Mouse (Mus musculus) MEL (cell line): Measurements from ENCODE around the gene Coq10a. TPM values are rescaled to one million over a fixed set of nuclear protein-coding genes. Genes with fewer than 3 reads are reported as not detected.
A peak's percentile ranks its signal among the peaks of the same experiment; 100 is the strongest.

ENCODE experiments used
- DNase-seq: peaks from one replicate; pipeline ENCODE4 v3.0.0; 2011; ENCODE audit warnings: low read depth, low spot score
- H3K27ac ChIP-seq: 2 replicates; pipeline ENCODE4 v1.5.1; 2012; ENCODE audit warnings: low read depth, mild to moderate bottlenecking, control low read depth, low read length, moderate library complexity; ENCODE audit not compliant: control insufficient read depth
- H3K27me3 ChIP-seq, 2 experiments: fragments of 150-350 bp in 1 of 2; sonication (generic) in 1 of 2; 2 replicates each; pipeline ENCODE4 v1.6.1; 2012; ENCODE audit warnings: low read length in 2 of 2, mild to moderate bottlenecking in 2 of 2, improper control_type of control experiment in 1 of 2, moderate library complexity in 1 of 2; ENCODE audit not compliant: insufficient read depth in 2 of 2, control insufficient read depth in 1 of 2
- H3K36me3 ChIP-seq, 2 experiments: 2 replicates each; pipeline ENCODE4 v1.6.1; 2012 to 2014; ENCODE audit warnings: low read length in 2 of 2, improper control_type of control experiment in 1 of 2, inconsistent platforms in 1 of 2, mild to moderate bottlenecking in 1 of 2; ENCODE audit not compliant: insufficient read depth in 2 of 2, control insufficient read depth in 1 of 2
- H3K4me1 ChIP-seq, 2 experiments: fragments of 150-350 bp in 1 of 2; sonication (generic) in 1 of 2; 2 replicates each; pipeline ENCODE4 v1.6.1; 2012; ENCODE audit warnings: low read length in 2 of 2, improper control_type of control experiment in 1 of 2, mild to moderate bottlenecking in 1 of 2; ENCODE audit not compliant: insufficient read depth in 2 of 2, control insufficient read depth in 1 of 2
- H3K4me3 ChIP-seq, 2 experiments: fragments of 150-350 bp in 1 of 2; sonication (generic) in 1 of 2; 2 replicates each; pipeline ENCODE4 v1.5.1; 2012; ENCODE audit warnings: low read depth in 2 of 2, low read length in 2 of 2, mild to moderate bottlenecking in 2 of 2, moderate library complexity in 2 of 2, control low read depth in 1 of 2, improper control_type of control experiment in 1 of 2; ENCODE audit not compliant: control insufficient read depth in 1 of 2, insufficient read depth in 1 of 2
- H3K79me2 ChIP-seq: 2 replicates; pipeline ENCODE4 v1.6.1; 2012; ENCODE audit warnings: mild to moderate bottlenecking, low read length, moderate library complexity; ENCODE audit not compliant: control insufficient read depth, poor library complexity, insufficient read depth
- H3K9ac ChIP-seq: 2 replicates; pipeline ENCODE4 v1.6.1; 2012; ENCODE audit warnings: low read depth, mild to moderate bottlenecking, control low read depth, low read length, moderate library complexity; ENCODE audit not compliant: control insufficient read depth, poor library complexity, severe bottlenecking
- H3K9me3 ChIP-seq: fragments of 150-350 bp; sonication (generic); replicated peaks from 2 replicates; pipeline ENCODE4 v1.6.1; 2012; ENCODE audit warnings: mild to moderate bottlenecking, low read length, improper control_type of control experiment, moderate library complexity; ENCODE audit not compliant: insufficient read depth
- BHLHE40 ChIP-seq: IDR thresholded peaks from 2 replicates; pipeline ENCODE4 v1.6.1; 2012; ENCODE audit warnings: low read depth, mild to moderate bottlenecking, inconsistent platforms, low read length, improper control_type of control experiment, borderline replicate concordance
- CTCF ChIP-seq, 3 experiments: IDR thresholded peaks in 2 of 3; conservative IDR thresholded peaks in 1 of 3; 2 replicates each; pipeline ENCODE4 v1.5.1; 2011 to 2012; ENCODE audit warnings: low read length in 3 of 3, low read depth in 2 of 3, mild to moderate bottlenecking in 2 of 3, improper control_type of control experiment in 1 of 3, inconsistent platforms in 1 of 3, mixed read lengths in 1 of 3, moderate library complexity in 1 of 3; ENCODE audit not compliant: control insufficient read depth in 1 of 3, insufficient read depth in 1 of 3, poor library complexity in 1 of 3, severe bottlenecking in 1 of 3
- EP300 ChIP-seq, 2 experiments: IDR thresholded peaks; 2 replicates each; pipeline ENCODE4 v1.6.1; 2011; ENCODE audit warnings: improper control_type of control experiment in 2 of 2, low read length in 2 of 2, low read depth in 1 of 2, mild to moderate bottlenecking in 1 of 2
- HCFC1 ChIP-seq: IDR thresholded peaks from 2 replicates; pipeline ENCODE4 v1.6.1; 2012; ENCODE audit warnings: low read depth, mild to moderate bottlenecking, inconsistent platforms, low read length, improper control_type of control experiment, moderate library complexity
- JUND ChIP-seq: IDR thresholded peaks from 2 replicates; pipeline ENCODE4 v1.6.1; 2011; ENCODE audit warnings: low read depth, mild to moderate bottlenecking, improper control_type of control experiment, low read length
- MAFK ChIP-seq: IDR thresholded peaks from 2 replicates; pipeline ENCODE4 v1.6.1; 2011; ENCODE audit warnings: low read depth, mild to moderate bottlenecking, low read length, improper control_type of control experiment, borderline replicate concordance
- MAX ChIP-seq: IDR thresholded peaks from 2 replicates; pipeline ENCODE4 v1.6.1; 2011; ENCODE audit warnings: low read length, improper control_type of control experiment
- MAZ ChIP-seq: IDR thresholded peaks from 2 replicates; pipeline ENCODE4 v1.6.1; 2012; ENCODE audit warnings: low read depth, mild to moderate bottlenecking, inconsistent platforms, low read length, improper control_type of control experiment
- MEF2A ChIP-seq: IDR thresholded peaks from 2 replicates; pipeline ENCODE4 v1.6.1; 2014; ENCODE audit warnings: low read depth, mild to moderate bottlenecking, inconsistent platforms, low read length, improper control_type of control experiment; ENCODE audit not compliant: poor library complexity, insufficient replicate concordance, severe bottlenecking; ENCODE audit errors: extremely low read depth
- MXI1 ChIP-seq: IDR thresholded peaks from 2 replicates; pipeline ENCODE4 v1.6.1; 2011; ENCODE audit warnings: mild to moderate bottlenecking, low read depth, low read length, improper control_type of control experiment
- MYB ChIP-seq: IDR thresholded peaks from 2 replicates; pipeline ENCODE4 v1.6.1; 2011; ENCODE audit warnings: mild to moderate bottlenecking, low read depth, low read length, improper control_type of control experiment
- NELFE ChIP-seq: IDR thresholded peaks from 2 replicates; pipeline ENCODE4 v1.6.1; 2011; ENCODE audit warnings: low read depth, low read length, improper control_type of control experiment
- NRF1 ChIP-seq: IDR thresholded peaks from 2 replicates; pipeline ENCODE4 v1.6.1; 2014; ENCODE audit warnings: low read depth, mild to moderate bottlenecking, inconsistent platforms, low read length, improper control_type of control experiment, moderate library complexity; ENCODE audit not compliant: poor library complexity, insufficient read depth, severe bottlenecking
- POLR2A ChIP-seq, 2 experiments: IDR thresholded peaks; 2 replicates each; pipeline ENCODE4 v1.6.1; 2011 to 2012; ENCODE audit warnings: low read length in 2 of 2, mild to moderate bottlenecking in 2 of 2, control low read depth in 1 of 2, improper control_type of control experiment in 1 of 2, low read depth in 1 of 2, moderate library complexity in 1 of 2; ENCODE audit not compliant: control insufficient read depth in 1 of 2, insufficient read depth in 1 of 2, poor library complexity in 1 of 2
- RCOR1 ChIP-seq: IDR thresholded peaks from 2 replicates; pipeline ENCODE4 v1.6.1; 2012; ENCODE audit warnings: low read depth, mild to moderate bottlenecking, inconsistent platforms, low read length, improper control_type of control experiment
- SIN3A ChIP-seq: IDR thresholded peaks from 2 replicates; pipeline ENCODE4 v1.6.1; 2012; ENCODE audit warnings: low read length, improper control_type of control experiment, inconsistent platforms
- SMC3 ChIP-seq: IDR thresholded peaks from 2 replicates; pipeline ENCODE4 v1.6.1; 2011; ENCODE audit warnings: low read depth, low read length, improper control_type of control experiment
- TBP ChIP-seq: IDR thresholded peaks from 2 replicates; pipeline ENCODE4 v1.8.0; 2011; ENCODE audit warnings: low read depth, low read length, improper control_type of control experiment
- ZKSCAN1 ChIP-seq: IDR thresholded peaks from 2 replicates; pipeline ENCODE4 v1.6.1; 2012; ENCODE audit warnings: low read depth, mild to moderate bottlenecking, inconsistent platforms, low read length, improper control_type of control experiment, moderate library complexity
- ZMIZ1 ChIP-seq: IDR thresholded peaks from 2 replicates; pipeline ENCODE4 v1.6.1; 2012; ENCODE audit warnings: low read depth, mild to moderate bottlenecking, inconsistent platforms, low read length, improper control_type of control experiment, moderate library complexity
- polyA plus RNA-seq, 2 experiments: library from polyadenylated mRNA; stranded (reverse) in 1 of 2; unstranded in 1 of 2; fragments of >175 nt in 1 of 2; fragments of >200 nt in 1 of 2; gene quantifications; 2 replicates each; pipeline versions ENCODE4 v1.2.1 to v1.2.4; 2012; ENCODE audit warnings: low replicate concordance in 2 of 2, low read depth in 1 of 2; ENCODE audit not compliant: insufficient read length in 2 of 2, insufficient read depth in 1 of 2, missing spikeins in 1 of 2
- total RNA-seq: library from RNA; depleted of rRNA; stranded (reverse); fragments of 300-350 nt; gene quantifications from 2 replicates; pipeline ENCODE4 v1.2.3, GENCODE M21; 2012

Coq10a gene
- total and polyA plus RNA-seq, 3 experiments, result 7.7 to 14.1 TPM; not detected in 1

- peaks cover 2 to 8% of the 10 kb centered on the region in 2 experiments for H3K36me3 ChIP-seq
- H3K27me3 ChIP-seq, result no peaks in the 10 kb centered on the region
- DNase-seq, result peak; percentile 69
- peak within 1 kb of the TSS; percentile 59 for H3K27ac ChIP-seq
- H3K9me3 ChIP-seq, result no peaks in the 10 kb centered on the region
- H3K79me2 ChIP-seq, result peaks cover 22% of the 10 kb centered on the region
- peak within 1 kb of the TSS; percentile 97 for H3K9ac ChIP-seq
- TF ChIP-seq EP300 (IDR thresholded peaks at IDR 0.05; ENCODE audit: low read depth in 1 of 2, low read length in 2 of 2) (0 out of 4 replicates have a peak, but pooled peaks of 1 of the 2 experiments have one; percentile 8), NELFE (peak; percentile 62), JUND (no peak), SIN3A (peak; percentile 60; the same call in 1 of the 2 replicates), MEF2A (no peak), BHLHE40 (peak; percentile 30; the same call in 1 of the 2 replicates), NRF1 (no peak), MXI1 (0 out of 2 replicates have a peak, but pooled peaks have one; percentile 6), MAFK (no peak), HCFC1 (peak; percentile 49), MAZ (peak; percentile 79; the same call in 1 of the 2 replicates), TBP (peak; percentile 79; the same call in 1 of the 2 replicates), CTCF (IDR thresholded peaks at IDR 0.05 in 2 of 3, conservative IDR thresholded peaks at IDR 0.05 in 1 of 3; ENCODE audit: control insufficient read depth in 1 of 3, insufficient read depth in 1 of 3, low read depth in 2 of 3, low read length in 3 of 3, poor library complexity in 1 of 3, severe bottlenecking in 1 of 3) (peak in 2 of 3 experiments; percentile 61 to 83; a peak in 5 of 6 replicates), SMC3 (peak; percentile 42), ZMIZ1 (peak; percentile 55), ZKSCAN1 (no peak), MAX (peak; percentile 43), RCOR1 (no peak), POLR2A (IDR thresholded peaks at IDR 0.05; ENCODE audit: control insufficient read depth in 1 of 2, insufficient read depth in 1 of 2, low read depth in 1 of 2, low read length in 2 of 2, poor library complexity in 1 of 2) (peak; percentile 31 to 72), MYB (no peak)
- peak within 1 kb of the TSS; percentile 90 to 99 for H3K4me3 ChIP-seq
- H3K4me1 ChIP-seq, result peaks cover 0 to 14% of the 10 kb centered on the region in 2 experiments
Measured at GRCm38 (mm10) chr10:128376455-128377211, 7.8 kb upstream of the Coq10a start, which contains the start of gene Ankrd52. Ankrd52 (plus strand) TSS chr10:128377115.
